Mouse (Mus musculus) lung, postnatal 36 days (tissue): ENCODE results near the gene Defb25.

ENCODE experiments used
- DNase-seq: peaks from one replicate; pipeline ENCODE4 v3.0.0; 2022; ENCODE audit warnings: mixed read lengths

Gene Defb25

GRCm38 (mm10) chr2:152626774-152627591 is 4.1 kb upstream of the Defb25 start, which contains the start of gene Rem1:
Gene Rem1, plus strand, starts transcription at chr2:152626951.
- DNase-seq = no peak

DNA sequence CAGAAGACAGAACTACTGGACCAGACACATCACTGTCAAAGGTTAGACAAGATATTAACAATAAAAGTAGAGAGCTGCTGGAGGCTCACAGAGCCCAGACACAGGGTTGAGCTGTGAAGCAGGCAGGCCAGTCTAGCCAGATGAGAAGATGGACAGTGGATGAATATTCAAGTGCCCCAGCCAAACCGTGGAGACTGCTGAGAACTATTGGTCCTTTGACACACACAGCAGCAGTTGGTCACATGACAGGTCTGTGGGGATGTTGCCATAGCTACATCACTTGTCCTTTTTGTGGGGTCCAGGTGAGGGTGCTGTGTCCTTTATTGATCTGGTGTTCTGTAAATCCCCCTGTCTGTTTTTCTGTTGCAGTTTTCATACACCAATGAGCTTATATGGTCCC is 2.4 kb upstream of the Defb25 start:
- no peak for DNase-seq

DNA sequence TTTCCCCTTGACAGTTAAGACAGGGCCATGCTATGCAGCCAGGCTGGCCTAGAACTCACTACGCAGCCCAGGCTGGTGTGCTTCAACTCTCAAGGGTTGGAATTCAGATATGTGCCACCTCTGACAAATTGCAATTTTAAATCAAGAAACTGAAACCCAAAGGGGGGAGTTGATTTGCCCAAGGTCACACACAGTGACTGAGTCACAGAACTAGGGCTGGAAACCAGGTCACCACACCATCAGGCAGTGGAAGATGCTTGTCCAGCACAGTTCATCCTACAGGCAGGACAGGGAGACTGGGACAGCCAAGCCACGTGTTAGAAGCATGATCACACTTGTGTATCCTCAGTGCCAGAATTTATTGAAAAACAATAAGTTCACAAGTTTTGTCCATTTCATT is 1.7 kb upstream of the Defb25 start:
- no peak for DNase-seq

DNA sequence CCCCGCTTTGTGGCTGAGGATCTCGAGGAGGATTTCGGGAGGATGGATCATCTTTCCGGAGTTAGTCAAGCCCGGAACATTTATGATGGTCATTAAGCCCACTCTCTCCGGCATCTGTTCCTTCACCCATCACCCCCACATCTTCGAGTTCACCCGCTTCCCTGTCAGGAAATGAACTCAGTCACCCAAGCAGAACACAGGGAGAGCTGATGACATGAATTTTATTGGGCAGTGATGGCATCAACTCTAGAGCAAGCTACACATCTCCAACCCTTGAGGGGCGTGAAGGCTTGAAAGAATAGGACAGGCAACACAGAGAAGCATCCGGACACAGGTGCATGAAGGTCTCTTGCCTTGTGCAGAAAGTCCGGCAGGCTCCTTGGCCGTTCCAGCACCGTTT is 702 bp downstream of the Defb25 start:
- DNase-seq = no peak

GRCm38 (mm10) chr2:152620367-152621134 is 2.3 kb downstream of the Defb25 start:
- peak; percentile 58 for DNase-seq

- no peak for DNase-seq
Measured at GRCm38 (mm10) chr2:152617374-152617773, 5.5 kb downstream of the Defb25 start.

GRCm38 (mm10) chr2:152616470-152616869 is 6.4 kb downstream of the Defb25 start:
- no peak for DNase-seq

DNA sequence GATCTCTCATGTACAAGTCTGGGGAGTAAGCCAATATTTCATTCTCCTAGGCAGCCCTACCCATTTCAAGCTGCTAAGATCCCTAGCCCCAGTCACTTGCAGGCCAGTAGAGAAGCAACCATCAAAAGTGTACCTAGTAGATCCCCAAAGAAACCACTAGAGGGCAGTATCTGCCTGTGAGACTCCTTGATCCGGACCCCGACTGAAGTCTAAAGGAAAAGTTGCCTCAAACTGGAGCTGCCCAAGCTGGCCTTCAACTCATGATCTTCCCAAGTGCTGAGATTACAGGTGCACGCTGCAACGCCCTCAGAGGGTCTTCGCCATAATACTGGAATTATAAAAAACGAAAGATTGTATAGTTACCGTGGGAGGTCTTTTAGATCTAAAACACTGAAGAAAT is 7.3 kb downstream of the Defb25 start:
- peak; percentile 76 for DNase-seq

DNA sequence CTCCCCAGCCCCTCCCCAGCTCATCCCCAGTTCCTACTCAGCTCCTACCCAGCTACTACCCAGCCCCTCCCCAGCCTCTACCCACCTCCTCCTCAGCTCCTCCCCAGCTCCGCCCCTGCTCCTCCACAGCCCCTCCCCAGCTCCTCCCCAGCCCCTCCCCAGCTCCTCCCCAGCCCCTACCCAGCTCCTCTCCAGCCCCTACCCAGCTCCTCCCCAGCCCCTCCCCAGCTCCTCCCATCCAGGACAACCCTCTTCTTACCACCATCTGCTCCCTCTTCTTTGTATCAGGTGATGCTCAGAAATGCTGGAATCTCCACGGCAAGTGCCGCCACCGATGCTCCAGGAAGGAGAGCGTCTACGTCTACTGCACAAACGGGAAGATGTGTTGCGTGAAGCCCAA is 10.7 kb downstream of the Defb25 start:
- DNase-seq = no peak

DNA sequence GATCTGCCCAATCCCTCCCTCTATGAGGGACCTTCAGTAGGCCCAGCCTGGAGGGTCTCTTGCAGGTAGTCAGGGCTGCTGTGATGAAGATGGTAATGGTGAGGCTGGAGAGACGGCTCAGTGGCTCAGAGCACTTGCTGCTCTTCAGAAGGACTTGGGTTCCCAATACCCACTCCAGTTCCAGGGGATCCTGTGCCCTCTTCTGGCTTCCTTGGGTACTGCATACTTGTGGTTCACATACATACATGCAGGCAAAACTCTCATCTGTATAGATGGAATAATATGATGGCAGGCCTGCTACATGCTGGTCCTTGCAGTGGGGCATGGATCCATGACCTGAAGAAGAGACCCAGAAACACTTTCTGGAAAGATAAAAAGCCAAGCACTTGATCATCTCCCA is 14.1 kb downstream of the Defb25 start:
- no peak for DNase-seq

- DNase-seq = no peak
Measured at GRCm38 (mm10) chr2:152607746-152608145, 15.1 kb downstream of the Defb25 start.

DNA sequence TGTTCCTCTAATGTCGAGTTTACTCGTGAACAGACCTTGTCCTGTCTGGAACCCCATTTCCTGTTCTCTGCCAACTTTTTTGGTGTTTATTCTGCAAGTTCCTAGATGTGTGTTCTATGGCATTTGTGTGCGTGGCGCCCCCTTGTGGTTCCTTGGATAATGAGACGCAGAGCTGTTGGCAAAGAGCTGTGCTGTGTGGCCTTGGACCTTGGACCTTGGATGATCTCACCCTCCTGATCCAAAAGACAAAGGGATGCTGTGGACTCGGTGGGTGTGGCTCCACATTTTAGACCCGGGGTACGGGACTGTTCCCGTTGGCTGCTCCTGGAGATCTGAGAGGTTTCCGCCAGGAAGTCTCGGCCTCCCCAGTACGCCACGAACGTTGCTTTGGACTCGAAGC is 18.8 kb downstream of the Defb25 start, which contains the start of gene Defb36:
Gene Defb36 (plus strand): TSS at position 271 of the 400 bp plus-strand sequence.
- peak; percentile 49 for DNase-seq

- DNase-seq = no peak
Measured at GRCm38 (mm10) chr2:152601275-152601960, 21.4 kb downstream of the Defb25 start.

- DNase-seq = no peak
Measured at GRCm38 (mm10) chr2:152600076-152600475, 22.8 kb downstream of the Defb25 start.

GRCm38 (mm10) chr2:152599299-152599698 is 23.6 kb downstream of the Defb25 start, which contains the start of gene Defb45:
Gene Defb45, minus strand, starts transcription at chr2:152599399.
- DNase-seq = no peak

DNA sequence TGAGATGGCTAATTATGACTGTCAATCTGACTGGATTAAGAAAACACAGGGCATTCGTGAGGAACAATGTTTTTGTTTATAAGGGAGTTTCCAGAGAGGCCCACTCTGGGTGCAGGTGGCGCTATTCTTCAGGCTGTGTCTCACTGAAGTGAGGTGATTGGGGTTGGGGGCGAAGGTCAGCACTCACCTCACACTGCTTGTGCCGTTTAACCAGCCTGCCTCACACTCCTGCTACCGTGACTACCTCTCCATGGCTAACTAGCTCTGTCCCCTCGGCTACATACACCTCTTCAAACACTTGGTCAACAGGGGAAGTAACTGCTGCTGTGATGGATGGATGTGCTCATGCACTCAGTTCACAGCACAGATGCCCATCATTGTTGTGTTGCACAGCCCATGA is 33.8 kb downstream of the Defb25 start:
- no peak for DNase-seq

DNA sequence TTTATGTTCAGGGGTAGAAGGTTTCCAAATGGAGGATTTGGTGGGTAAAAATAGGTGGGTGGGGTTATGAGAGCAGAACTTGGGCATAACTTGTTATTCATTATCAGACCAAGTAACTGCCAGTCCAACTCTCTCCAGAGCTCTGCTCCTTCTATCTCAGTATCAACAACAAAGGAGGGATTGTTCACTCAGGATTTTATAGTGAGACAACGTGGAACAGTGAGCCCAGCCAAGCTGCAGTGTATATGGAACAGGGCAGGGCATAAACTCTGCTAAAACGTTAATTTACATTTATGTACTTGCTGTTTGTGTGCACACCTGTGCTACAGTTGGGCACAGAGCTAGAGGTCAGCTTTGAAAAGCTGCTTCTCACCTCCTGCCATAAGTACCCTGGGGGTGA is 34.4 kb downstream of the Defb25 start:
- no peak for DNase-seq

DNA sequence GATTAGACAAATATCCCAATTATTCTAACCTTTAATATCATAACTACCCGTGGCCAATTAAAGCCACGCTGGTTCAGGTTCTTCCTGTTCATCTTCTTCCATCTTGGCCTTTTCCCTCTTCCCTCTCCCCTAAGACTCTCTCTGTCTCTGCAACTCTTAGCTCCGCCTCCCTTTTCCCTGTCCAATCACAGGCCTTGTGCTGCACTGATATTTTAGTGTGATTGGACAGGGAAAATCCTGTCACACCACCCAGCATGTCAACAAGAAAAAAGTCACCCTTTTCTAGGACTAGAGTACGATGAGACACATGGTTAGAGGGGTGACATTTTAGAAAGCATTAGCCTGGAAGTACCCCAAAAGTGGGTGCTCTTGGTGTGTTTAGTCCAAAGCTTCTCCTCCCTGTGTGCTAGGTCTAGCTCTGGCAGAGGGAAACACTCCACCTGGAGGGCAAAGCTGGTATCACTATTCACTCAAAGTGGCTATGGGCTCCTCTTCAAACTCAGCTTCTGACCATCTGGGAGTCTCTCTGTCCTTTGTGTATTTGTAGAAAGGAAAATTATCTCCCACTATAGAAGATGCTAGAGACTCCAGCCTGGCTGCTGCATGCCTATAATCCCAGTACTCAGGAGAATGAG is 35.8 kb downstream of the Defb25 start:
- peak; percentile 13 for DNase-seq

GRCm38 (mm10) chr2:152580612-152581011 is 42.2 kb downstream of the Defb25 start:
- DNase-seq = no peak

DNA sequence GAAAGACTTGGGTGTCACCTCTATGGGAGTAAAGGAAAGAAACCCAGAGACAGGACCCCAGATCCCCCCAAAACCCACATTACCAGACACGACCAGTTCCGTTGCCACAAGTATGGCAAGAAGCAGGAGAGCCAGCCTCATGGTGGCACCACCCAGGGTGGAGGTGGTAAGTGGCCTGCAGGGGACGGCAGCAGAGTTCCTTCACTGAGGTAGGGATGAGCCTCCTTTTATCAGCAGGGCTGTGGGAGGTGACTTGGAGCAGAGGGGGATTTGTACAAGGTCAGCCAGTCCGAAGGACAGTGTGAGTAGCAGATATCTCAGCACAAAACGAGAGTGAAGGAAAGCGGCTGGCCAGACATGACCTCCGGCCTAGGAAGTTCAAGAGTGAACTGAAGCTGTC is 42.7 kb downstream of the Defb25 start, which contains the start of gene Defb19:
Gene Defb19 (minus strand): TSS at position 206 of the 400 bp plus-strand sequence.
- no peak for DNase-seq

- DNase-seq = no peak
Measured at GRCm38 (mm10) chr2:152573484-152573883, 49.4 kb downstream of the Defb25 start.
